Mouse (Mus musculus) gonadal fat pad, adult 2 months (tissue): Measurements from ENCODE around the gene Rassf2. TPM values are rescaled to one million over a fixed set of nuclear protein-coding genes. Genes with fewer than 3 reads are reported as not detected.

Experiments used
- DNase-seq: peaks from one replicate; pipeline ENCODE4 v3.0.0-alpha.2; 2012; ENCODE audit warnings: low read depth
- polyA plus RNA-seq: library from polyadenylated mRNA; depleted of rRNA; stranded (reverse); fragments of >200 nt; gene quantifications from 2 replicates; pipeline ENCODE4 v1.2.3, GENCODE M21; 2012

Rassf2 gene
- polyA plus RNA-seq, 1 experiment = 14.1 TPM

DNA sequence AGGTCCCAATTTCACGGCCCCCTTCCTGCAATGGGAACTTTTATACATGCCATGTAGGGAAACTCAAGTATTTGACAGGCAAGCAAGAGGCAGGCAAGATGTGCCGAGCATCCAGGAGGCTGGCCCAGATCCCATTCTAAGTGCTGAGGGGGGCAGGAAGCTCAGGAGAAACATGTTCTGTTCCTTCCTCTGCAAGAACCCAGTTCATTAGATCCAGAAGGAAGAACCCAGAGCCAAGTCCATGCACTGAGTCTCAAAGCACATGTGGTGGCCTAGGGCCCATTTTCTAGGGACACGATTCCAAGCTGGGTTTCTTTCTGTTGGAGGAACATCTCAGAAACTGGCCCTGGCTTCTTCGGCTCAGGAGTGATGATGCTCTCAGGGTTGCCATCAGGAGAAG is 24.6 kb downstream of the Rassf2 start:
- DNase-seq = no peak

DNA sequence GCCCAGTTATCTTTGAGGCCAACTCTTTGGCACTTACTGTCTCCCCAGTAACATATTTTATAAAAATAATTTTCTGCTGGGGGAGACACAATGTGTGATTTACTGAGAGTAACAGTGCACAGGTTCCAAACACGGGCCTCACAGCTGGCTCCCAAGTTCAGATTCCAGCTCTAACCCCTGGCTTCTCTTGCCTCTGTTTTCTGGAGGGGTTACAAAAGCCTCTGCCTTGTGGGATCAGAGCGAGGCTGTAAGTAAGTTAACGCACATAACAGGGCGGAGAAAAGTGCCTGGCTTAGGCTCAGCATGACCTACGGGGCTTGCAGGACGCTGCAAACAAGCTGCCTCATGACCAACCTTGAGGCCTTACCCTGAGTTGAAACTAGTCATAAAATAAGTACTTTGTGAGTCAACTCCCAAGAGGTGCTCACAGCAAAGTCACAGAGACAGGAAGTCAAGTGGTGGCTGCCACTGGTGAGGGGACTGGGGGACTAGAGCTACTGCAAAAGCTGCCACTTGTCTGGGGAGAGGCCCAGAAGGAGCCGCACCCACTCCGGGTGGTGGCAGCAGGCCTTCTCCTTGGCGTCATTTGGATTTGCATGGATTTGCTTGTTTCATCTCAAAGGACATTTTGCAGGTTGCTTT is 25.4 kb downstream of the Rassf2 start:
- no peak for DNase-seq

DNA sequence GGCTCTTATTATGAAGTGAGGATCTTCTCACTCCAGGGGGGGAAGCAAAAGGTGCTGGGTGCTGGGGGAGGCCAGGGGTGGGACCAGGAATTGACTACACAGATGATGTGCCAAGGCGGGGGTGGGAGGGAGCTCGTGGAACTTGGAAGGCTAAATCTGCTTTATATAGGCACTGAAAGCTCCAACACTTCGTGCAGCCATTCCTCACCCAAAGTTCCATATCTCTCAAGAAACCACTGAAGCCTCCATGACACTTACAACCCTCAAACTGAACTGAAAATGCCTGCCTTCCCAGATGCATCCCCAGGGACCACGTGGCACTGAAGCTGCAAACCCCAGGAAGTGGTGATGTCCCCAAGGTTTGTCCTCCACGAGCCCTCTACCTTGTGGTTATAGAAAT is 26.1 kb downstream of the Rassf2 start:
- DNase-seq = no peak

DNA sequence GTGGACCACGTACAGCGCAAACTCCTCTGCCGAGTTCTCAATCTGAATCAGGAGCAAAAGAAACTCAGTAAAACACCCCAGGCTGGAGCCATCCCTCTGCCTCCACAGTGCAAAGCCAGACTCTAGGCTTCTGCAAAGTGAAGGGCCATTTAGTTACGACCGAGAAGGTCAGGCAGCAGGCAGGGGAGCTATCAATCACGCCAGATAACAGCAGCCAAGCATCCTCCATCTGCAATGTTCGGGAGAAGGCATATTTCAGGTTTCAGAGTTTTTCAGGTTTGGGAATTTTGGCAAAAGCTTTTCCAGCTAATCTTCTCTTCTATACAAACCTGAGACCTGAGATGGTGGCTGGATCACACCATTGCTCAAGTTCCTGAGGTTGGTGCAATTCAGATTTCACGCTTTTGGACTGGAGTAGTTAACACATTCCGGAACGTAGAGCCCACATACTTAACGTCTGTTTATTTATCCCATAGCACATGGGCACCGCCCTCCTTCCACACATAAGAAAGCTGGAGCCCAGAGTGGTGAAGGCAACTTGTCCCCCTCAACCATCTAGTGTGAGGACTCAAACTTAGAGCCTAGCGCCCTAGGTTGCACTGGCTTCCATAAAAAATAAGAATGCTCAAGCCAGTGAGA is 28.2 kb downstream of the Rassf2 start:
- no peak for DNase-seq

DNA sequence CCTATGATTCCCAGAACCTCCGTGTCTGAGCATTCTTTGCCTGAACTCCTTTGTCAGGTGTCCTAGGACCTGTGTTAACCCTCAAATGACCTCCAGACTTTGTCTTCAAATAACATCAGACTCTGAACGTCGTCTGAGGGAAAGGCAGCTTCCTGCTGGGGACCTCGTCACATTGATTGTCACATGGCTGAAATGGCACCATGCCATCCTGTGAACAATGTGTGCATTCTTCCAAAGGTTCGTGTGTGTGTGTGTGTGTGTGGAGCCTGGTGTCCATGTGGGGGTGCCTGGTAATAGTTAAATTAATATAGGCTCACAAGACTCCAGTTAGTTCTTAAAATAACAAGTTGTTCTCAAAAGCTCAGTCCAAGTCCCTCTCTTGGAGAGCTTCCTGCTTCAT is 32.7 kb downstream of the Rassf2 start:
- DNase-seq = no peak

DNA sequence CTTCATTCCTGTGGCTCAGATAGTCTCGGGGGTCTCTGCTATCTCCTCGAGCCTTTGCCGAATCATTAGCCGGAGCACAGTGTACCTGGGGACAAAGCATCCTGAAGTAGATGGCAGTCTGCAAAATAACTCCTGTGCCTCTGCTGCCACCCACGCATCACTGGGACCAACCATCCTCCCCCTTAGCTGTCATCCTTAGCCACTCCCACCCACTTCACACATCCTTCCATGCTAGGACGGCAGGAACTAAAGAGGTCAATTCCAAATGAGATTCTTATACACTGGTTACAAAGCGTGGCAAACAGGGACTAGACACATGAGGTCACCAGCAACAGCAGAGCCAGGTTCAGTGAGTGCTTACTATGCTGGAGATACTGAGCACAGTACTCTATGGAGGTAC is 33.7 kb downstream of the Rassf2 start:
- DNase-seq = no peak

DNA sequence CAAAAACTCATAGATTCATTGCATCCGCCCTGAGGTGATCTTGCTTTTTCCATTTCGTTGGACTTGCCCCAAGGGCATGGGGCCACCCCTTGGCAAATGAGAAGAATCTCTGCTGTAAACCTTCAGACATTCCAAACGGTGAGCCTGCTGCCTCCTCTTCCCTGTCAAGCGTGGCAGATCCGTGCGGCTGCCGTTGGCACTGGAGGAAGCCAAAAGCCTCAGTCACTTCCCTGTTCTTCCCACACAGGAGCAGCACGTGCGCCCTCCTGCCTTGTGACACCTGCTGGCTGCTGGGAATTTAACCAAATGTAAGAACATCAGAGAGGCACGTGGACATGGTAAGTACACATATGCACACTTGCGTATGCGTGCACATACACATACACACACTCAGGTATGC is 34.3 kb downstream of the Rassf2 start:
- DNase-seq = no peak

DNA sequence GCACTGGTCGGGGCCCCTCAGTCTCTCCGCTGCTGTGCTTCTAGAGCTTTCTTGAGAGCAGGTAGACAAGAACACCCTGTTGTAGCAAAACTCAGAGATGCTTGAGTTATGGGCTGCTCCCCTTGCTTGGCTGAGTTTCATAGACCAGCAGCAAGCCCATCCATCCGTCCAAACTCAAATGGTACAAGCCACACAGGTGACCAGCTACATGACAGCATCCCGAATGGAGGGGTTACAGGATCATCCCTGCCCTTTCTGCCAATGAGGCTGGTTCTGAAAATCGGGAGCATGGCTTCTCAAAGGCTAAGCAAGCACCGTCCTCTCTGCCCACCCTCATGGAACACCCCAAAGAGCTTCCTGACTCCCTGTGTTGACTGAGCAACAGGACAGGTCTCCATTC is 35.1 kb downstream of the Rassf2 start:
- DNase-seq = no peak

DNA sequence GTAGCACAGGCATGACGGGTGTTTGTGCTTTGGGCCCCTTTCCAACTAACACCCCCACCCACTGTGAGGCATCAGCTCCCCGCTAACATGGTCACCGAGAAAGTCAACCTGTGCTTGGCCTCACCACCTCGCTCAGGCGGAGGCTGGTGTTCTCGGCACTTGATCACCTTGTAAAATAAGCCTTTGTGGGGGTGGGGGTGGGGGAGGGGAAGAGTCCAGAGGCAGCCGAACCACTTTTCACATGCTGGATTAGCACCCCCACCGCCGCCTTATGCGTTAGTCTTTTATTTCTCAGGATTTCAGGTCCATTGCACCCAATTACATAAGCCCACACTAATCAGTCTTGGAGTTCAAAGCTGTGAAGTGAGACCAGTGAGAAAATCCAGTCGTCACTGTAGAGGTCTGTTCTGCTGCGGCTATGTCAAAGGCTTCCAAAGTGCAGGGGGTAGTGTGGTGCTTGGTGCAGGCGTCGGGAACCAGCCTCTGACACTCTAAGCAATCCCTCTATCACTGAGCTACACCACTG is 36.4 kb downstream of the Rassf2 start:
- no peak for DNase-seq

DNA sequence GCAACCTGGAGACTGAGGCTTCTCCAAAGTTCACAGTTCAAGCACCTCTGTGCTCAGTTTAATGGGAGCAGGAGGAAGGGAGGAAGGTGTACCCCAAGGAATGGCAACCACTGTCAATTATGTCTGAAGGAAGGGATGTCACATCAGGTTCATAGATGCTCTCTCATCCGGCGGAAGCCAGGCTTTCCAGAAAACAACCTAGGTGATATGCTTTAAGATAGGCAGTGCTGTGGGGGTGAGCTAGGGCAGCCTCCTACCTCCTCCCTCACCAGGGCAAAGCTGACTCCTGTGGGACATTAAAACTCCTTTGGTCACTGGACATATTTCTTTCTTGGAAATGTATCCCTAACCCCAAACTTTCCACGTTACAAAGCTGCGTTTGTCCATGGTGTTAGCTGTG is 36.9 kb downstream of the Rassf2 start:
- no peak for DNase-seq

DNA sequence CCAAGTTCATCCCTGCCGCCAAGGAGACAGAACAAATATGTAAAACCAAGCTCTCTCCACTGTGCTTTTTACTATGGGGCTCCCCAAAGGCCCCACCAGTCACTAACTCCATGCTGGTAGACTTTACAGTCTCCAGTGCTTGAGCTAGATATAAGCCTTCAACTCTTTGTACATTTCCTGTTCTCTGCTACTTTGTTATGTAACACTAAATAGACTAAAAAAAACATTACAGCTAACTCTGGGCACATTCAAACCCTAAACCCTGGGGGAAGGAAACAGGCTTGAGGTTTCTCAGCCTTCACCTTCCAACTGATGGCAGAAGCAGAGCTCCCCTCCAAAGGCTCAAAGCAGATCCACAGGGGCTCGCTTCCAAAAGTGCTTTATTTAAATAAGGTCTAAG is 37.6 kb downstream of the Rassf2 start:
- DNase-seq = no peak

DNA sequence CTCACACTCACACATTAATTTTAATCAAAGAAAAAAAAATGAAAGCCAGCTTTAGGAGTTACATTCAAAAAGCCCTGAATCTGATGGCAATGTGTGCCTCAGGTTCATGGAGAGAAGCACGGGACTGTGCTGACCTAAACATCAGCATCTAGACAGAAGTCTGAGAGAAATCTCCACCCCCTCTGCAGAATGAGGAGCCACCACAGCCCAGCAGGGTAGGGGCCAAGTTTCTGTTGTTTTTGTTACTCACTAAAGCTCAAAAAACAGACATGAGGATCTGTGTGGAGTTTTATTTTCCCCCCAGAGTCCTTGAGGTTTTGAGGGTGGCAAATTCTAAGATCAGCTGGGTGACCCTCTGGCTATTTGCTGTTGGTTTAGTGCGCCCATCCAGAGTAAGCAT is 41.5 kb downstream of the Rassf2 start:
- DNase-seq = no peak

DNA sequence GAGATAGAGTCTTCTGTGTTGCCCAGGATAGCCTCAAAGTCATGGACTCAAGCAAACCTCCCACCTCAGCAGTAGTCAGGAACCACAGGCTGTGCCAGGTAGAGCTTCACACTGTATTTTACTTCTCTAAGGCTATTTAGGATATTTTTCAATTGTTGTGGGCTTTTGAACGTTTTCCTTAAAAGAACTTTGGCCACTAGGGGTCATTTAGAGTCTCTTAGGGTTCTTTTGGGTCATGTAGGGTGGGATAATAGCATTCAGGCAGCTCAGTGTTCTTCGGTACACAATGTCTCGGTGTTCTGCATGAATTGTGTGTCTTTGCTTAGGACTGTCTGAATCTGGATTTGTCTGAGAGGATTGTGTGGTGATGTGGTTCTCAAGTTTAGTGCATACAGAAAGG is 42.1 kb downstream of the Rassf2 start:
- no peak for DNase-seq

DNA sequence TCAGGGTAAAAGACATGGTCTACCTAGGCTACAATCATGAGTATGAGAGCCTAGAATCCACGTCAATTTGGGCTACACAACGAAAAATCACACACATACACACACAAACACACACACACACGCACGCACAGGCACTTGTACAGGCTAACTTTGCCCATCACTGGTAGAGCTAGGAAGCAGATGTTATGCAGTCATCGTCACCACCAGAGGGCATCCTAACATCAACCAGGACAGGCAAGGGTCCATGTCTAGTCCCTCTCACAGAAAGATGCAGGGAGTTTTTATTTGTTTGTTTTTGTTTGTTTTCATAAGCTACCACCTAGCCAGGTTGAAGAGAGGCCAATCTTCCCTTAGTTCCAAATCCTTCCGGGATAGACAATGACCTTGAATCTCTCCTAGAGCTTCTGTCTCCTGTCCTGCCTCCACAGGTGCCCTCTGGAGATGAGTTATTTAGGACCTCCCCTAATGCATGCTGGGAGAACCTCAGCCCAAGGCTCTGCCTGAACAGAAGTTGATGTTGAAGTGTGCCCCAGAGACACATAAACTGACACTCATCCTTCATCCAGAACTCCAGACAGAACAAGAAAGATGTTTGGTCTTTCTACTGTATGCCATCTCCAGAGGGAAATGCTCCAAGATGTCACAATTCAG is 47.4 kb downstream of the Rassf2 start:
- DNase-seq = no peak

DNA sequence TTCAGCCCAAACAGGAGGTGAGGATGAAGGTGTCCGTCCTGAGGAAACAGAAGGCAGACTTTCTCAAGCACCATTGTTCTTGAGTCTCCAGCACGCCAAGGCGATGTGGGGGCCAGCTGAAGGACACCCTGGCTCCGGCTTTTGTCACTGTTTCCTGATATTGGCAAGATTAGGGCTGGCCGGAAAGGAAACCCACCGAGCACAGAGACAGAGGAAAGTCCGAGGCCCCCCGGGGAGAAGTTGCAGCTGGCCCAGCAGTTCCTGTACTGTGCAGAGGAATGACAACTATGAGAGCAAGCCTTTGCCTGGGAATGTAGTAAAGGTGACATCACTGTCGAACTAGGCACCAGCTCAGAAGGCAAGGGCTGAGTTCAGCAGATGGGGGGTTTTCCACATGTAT is 49.2 kb downstream of the Rassf2 start:
- no peak for DNase-seq

DNA sequence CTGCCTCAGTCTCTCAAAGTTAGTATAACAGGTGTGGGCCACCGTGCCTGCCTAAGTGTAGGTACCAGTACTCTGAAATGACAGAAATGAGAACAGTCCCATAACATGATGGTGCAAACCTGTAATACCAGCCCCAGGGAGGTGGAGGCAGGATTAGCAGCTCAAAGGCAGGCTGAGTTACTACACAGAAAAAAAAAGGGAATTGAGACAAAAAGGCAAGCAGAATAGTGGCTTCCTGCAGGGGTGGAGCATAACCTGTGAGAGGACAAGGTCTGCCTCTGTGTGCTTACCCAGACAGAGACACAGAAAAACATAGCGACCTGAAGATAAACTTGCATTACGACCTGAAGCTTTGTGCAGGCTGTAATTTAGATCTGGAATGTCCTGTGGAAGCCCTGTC is 53.4 kb downstream of the Rassf2 start:
- no peak for DNase-seq

DNA sequence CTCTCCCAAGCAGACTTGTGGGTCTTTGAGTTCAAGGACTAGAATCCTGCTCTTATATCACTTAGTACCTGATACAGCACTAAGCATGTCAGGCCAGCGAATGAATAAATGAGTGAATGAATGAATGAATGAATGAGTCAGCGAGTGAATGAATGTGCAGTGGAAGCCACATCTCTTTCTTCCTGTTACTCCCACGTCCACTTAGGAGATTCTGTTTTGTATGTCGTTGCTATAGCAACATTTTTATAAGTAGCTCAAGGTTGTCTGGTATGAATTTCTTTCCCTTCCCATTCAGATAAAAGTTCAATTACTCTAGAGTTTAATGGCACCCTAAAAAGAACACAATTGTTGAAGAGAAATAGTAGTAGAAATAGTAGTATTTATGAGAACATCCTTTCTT is 59.0 kb downstream of the Rassf2 start:
- no peak for DNase-seq

DNA sequence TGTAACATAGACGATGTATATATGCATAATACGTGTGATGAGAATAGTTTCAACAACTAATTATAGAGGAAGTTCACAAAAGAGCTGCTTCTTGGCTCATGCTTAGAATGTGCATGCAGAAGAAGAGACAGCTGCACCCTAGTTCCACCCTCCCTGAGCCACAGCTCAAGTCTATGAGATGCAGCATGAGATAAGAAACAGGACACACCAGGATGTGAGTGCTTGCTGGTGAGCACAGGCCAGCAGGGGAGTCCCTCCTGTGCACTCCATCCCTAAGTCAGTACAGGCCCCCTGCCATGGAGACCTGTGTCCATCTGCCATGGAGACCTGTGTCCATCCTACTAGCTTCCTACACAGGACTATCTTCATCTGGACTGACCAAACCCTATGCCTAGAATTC is 59.5 kb downstream of the Rassf2 start:
- no peak for DNase-seq

DNA sequence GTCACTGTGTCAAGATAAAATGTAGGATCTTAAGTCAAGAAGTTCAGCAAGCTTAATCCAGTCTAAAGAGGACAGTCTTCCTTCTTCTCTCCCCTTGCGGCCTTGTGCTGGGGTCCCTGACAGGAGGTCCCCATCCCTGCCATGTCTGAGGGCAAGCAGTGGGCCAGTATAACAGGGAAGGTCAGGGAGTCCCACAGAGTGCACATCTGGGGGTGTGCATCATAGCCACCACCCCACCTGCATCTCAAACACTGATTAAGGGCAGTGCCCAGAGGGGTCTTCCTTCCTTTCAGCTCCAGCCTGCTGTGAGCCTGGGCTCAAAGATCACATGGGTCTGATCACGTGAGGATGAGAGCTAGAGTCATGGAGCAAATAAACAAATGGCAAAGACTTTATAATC is 68.4 kb downstream of the Rassf2 start:
- no peak for DNase-seq

DNA sequence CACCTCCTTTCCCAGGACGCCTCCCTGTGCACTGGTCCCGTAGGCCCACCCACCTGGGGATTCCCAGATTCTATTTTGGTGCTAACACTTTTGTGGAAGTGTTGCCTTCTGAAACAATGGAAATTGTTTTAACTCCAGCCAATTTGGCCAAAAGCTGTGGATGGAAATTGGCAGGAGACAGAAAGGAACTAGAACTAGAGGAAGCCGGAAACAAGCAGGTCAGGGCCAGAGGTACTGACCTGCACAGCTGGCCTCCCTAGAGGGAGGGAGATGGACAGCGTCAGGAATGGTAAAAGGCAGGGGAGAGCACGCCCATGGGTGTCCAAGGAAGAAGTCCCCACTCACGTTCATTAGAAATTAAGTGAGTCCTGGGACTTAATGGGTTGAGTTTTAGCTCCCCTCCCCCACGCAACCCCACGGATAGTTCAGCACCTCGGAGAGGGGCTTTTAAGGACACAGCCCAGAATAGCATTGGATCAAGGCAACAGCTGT is 72.3 kb downstream of the Rassf2 start:
- DNase-seq = no peak

DNA sequence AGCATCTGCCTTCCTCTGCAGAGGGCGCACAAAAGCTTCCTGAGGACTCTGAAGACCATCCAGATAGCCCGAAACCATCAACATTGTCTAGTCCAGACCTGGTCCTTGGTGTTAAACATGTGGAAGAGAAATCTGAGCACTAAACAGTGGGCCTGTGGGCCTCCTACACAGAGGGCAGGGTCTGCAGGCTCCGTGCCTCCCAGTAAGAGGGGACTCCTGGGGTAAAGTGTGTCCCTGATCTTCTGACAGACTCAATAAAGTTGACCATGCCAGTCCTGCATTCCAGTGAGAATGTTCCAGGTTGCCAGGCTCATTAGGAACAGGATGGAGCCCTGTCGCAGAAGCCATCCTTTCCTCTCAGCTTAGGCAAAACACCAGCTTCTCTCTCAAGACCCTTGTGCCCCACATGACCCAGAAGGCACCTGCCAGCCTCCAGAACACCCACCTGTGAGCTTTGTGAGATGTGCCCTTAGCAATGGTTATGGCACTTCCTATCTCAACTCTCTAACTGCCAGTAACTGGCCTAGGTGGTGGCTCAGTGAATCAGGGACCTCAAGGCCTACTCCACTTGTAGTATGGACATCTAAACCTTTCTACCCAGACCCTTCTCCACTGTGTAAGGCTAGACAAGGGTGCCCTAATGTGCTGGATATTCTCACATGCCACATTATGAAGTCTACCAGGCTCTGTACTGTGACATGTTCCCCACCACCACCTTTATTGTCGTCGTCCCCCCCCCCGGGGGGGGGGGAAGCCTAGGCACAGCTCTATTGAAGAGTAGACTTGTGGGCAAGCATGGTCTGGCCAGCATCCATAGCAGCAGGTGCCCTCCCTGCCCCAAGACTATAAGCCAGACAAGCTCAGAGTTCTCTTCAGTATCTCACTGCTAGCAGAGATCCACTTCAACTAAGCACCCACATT is 73.5 kb downstream of the Rassf2 start:
- DNase-seq = no peak

DNA sequence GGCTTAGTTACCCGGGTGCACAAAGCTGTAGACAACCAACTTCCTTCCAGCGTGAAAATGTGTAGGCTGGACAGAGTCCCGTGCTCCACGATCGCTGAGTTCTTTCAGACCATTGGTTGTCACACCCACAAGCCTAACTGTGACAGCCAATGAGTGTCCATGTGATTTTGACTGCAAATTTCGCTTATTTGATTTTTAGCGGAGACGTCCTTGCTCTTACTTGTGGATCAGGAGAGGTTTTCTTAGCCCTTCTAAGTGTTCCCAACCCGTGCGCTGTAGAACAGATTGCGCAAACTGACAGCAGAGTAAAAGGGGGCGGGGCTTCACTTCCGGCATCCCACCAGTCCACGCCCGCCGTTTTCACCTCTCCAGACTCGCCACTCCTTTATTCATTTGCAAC is 74.8 kb downstream of the Rassf2 start:
- no peak for DNase-seq
